Mouse (Mus musculus): ENCODE measurements around the gene Ufd1.

- TF ChIP-seq USF1 (IDR thresholded peaks at IDR 0.05; ENCODE audit: low read depth, low read length) (no peak), E2F4 (IDR thresholded peaks at IDR 0.05; ENCODE audit: borderline replicate concordance, low read depth, low read length) (no peak), MYC (IDR thresholded peaks at IDR 0.05; ENCODE audit: low read depth, low read length) (no peak), EP300 (IDR thresholded peaks at IDR 0.05; ENCODE audit: low read depth in 1 of 2, low read length in 2 of 2) (no peak), CTCF (IDR thresholded peaks at IDR 0.05 in 2 of 3, conservative IDR thresholded peaks at IDR 0.05 in 1 of 3; ENCODE audit: control insufficient read depth in 1 of 3, insufficient read depth in 1 of 3, low read depth in 2 of 3, low read length in 3 of 3, poor library complexity in 1 of 3, severe bottlenecking in 1 of 3) (no peak), KAT2A (conservative IDR thresholded peaks at IDR 0.05; ENCODE audit: low read depth, low read length) (no peak; the same call in 1 of the 2 replicates), POLR2A (IDR thresholded peaks at IDR 0.05; ENCODE audit: control insufficient read depth in 1 of 2, insufficient read depth in 1 of 2, low read depth in 1 of 2, low read length in 2 of 2, poor library complexity in 1 of 2) (no peak), CHD1 (IDR thresholded peaks at IDR 0.05; ENCODE audit: low read depth, low read length) (no peak), GABPA (IDR thresholded peaks at IDR 0.05; ENCODE audit: low read depth, low read length) (no peak), MEF2A (IDR thresholded peaks at IDR 0.05; ENCODE audit: extremely low read depth, insufficient replicate concordance, low read depth, low read length, poor library complexity, severe bottlenecking) (no peak), JUND (IDR thresholded peaks at IDR 0.05; ENCODE audit: low read depth, low read length) (no peak), NELFE (IDR thresholded peaks at IDR 0.05; ENCODE audit: low read depth, low read length) (no peak), TBP (IDR thresholded peaks at IDR 0.05; ENCODE audit: low read depth, low read length) (no peak)
Measured at GRCm38 (mm10) chr16:18876091-18876441, 64.5 kb downstream of the Ufd1 start.

Measured in MEL (cell line).